Mouse (Mus musculus) lung, embryonic 15.5 days (tissue): ENCODE measurements around the gene Tbc1d2. TPM values are rescaled to one million over a fixed set of nuclear protein-coding genes. Genes with fewer than 3 reads are reported as not detected.

Source experiments
- ATAC-seq: fragments of 200-750 bp; cut with Nextera tagmentation; 2 replicates; pipeline ENCODE4 v1.8.0; 2017; ENCODE audit warnings: moderate number of reproducible peaks, borderline replicate concordance; ENCODE audit not compliant: low FRiP score, low TSS enrichment; ENCODE audit errors: extremely low read depth
- H3K27ac ChIP-seq: fragments of 300-500 bp; sonication (generic); 2 replicates; pipeline ENCODE4 v1.5.1; 2015; ENCODE audit warnings: moderate library complexity, mild to moderate bottlenecking, inconsistent platforms
- H3K27me3 ChIP-seq: fragments of 300-500 bp; sonication (generic); 2 replicates; pipeline ENCODE4 v1.6.1; 2015; ENCODE audit warnings: inconsistent platforms
- H3K36me3 ChIP-seq: fragments of 300-500 bp; sonication (generic); 2 replicates; pipeline ENCODE4 v1.6.1; 2015; ENCODE audit warnings: inconsistent platforms
- H3K4me1 ChIP-seq: fragments of 300-500 bp; sonication (generic); 2 replicates; pipeline ENCODE4 v1.6.1; 2015; ENCODE audit warnings: inconsistent platforms
- H3K4me2 ChIP-seq: fragments of 300-500 bp; sonication (generic); 2 replicates; pipeline ENCODE4 v1.6.1; 2015; ENCODE audit warnings: inconsistent platforms, mild to moderate bottlenecking, moderate library complexity
- H3K4me3 ChIP-seq: fragments of 300-500 bp; sonication (generic); 2 replicates; pipeline ENCODE4 v1.5.1; 2015; ENCODE audit warnings: mild to moderate bottlenecking, inconsistent platforms
- H3K9ac ChIP-seq: fragments of 300-500 bp; sonication (generic); 2 replicates; pipeline ENCODE4 v1.6.1; 2015; ENCODE audit warnings: inconsistent platforms
- H3K9me3 ChIP-seq: fragments of 300-500 bp; sonication (generic); 2 replicates; pipeline ENCODE4 v1.6.1; 2016; ENCODE audit warnings: inconsistent platforms
- WGBS: fragments of 180-500 bp; shearing (Covaris S2); methylation state at CpG from one replicate; pipeline ENCODE4 v1.1.7; 2015; 5-methylcytosine and 5-hydroxymethylcytosine counted together
- polyA plus RNA-seq: library from polyadenylated mRNA; unstranded; fragments of >200 nt; fragmentation: Nextera tagmentation; extraction: Ambion mirVana; gene quantifications from 2 replicates; pipeline ENCODE4 v1.2.1, GENCODE M21; 2015

Gene Tbc1d2
- polyA plus RNA-seq, 1 experiment from 2014 or later: 3.6 TPM

- WGBS: 63% methylated on average over 12 of the region's 12 CpGs
- Histone ChIP-seq H3K9me3 (no peaks in the 10 kb centered on the region), H3K9ac (no peak overlapping the region), H3K4me3 (no peak overlapping the region), H3K27ac (no peak overlapping the region), H3K4me1 (no peaks in the 10 kb centered on the region), H3K27me3 (no peaks in the 10 kb centered on the region), H3K36me3 (no peaks in the 10 kb centered on the region), H3K4me2 (no peak overlapping the region)
- no peak for ATAC-seq
Observed at GRCm38 (mm10) chr4:46574841-46575240, 75.2 kb downstream of the Tbc1d2 start.

- H3K9me3 ChIP-seq: no peaks in the 10 kb centered on the region
- no peak overlapping the region for H3K9ac ChIP-seq
- no peak overlapping the region for H3K27ac ChIP-seq
- no peaks in the 10 kb centered on the region for H3K27me3 ChIP-seq
- no peak overlapping the region for H3K4me2 ChIP-seq
- H3K4me3 ChIP-seq: no peak overlapping the region
- H3K36me3 ChIP-seq: no peaks in the 10 kb centered on the region
- no peaks in the 10 kb centered on the region for H3K4me1 ChIP-seq
- ATAC-seq: no peak
- 35% methylated on average over 9 of the region's 9 CpGs for WGBS
Observed at GRCm38 (mm10) chr4:46574024-46574753, 75.8 kb downstream of the Tbc1d2 start.

GRCm38 (mm10) chr4:46572616-46573015 lies 77.4 kb downstream of the Tbc1d2 start:
- 72% methylated on average over 4 of the region's 4 CpGs for WGBS

GRCm38 (mm10) chr4:46571744-46572143 lies 78.3 kb downstream of the Tbc1d2 start:
- 88% methylated on average over 9 of the region's 9 CpGs for WGBS
- no peak overlapping the region for H3K27ac ChIP-seq
- no peak overlapping the region for H3K4me2 ChIP-seq
- H3K4me3 ChIP-seq: no peak overlapping the region
- no peaks in the 10 kb centered on the region for H3K27me3 ChIP-seq
- no peaks in the 10 kb centered on the region for H3K4me1 ChIP-seq
- no peaks in the 10 kb centered on the region for H3K36me3 ChIP-seq
- H3K9ac ChIP-seq: no peak overlapping the region
- ATAC-seq: no peak
- no peaks in the 10 kb centered on the region for H3K9me3 ChIP-seq

More at GRCm38 (mm10) chr4:46572616-46573015, 77.4 kb downstream of the Tbc1d2 start:
- no peak overlapping the region for H3K4me2 ChIP-seq
- no peaks in the 10 kb centered on the region for H3K36me3 ChIP-seq
- no peaks in the 10 kb centered on the region for H3K4me1 ChIP-seq
- no peak for ATAC-seq
- H3K27ac ChIP-seq: no peak overlapping the region
- no peaks in the 10 kb centered on the region for H3K9me3 ChIP-seq
- H3K9ac ChIP-seq: no peak overlapping the region
- H3K4me3 ChIP-seq: no peak overlapping the region
- H3K27me3 ChIP-seq: no peaks in the 10 kb centered on the region

- Histone ChIP-seq H3K4me2 (no peak overlapping the region), H3K4me1 (no peaks in the 10 kb centered on the region), H3K4me3 (no peak overlapping the region), H3K9ac (no peak overlapping the region), H3K9me3 (no peaks in the 10 kb centered on the region), H3K27me3 (no peaks in the 10 kb centered on the region), H3K27ac (no peak overlapping the region), H3K36me3 (no peaks in the 10 kb centered on the region)
- no peak for ATAC-seq
- 47% methylated on average over 5 of the region's 5 CpGs for WGBS
Observed at GRCm38 (mm10) chr4:46569671-46570070, 80.3 kb downstream of the Tbc1d2 start.

GRCm38 (mm10) chr4:46568169-46568568 lies 81.8 kb downstream of the Tbc1d2 start:
- no peaks in the 10 kb centered on the region for H3K36me3 ChIP-seq
- H3K4me2 ChIP-seq: no peak overlapping the region
- H3K4me3 ChIP-seq: no peak overlapping the region
- H3K4me1 ChIP-seq: no peaks in the 10 kb centered on the region
- no peak overlapping the region for H3K27ac ChIP-seq
- no peak overlapping the region for H3K9ac ChIP-seq
- no peak for ATAC-seq
- H3K27me3 ChIP-seq: no peaks in the 10 kb centered on the region
- H3K9me3 ChIP-seq: no peaks in the 10 kb centered on the region
- 84% methylated on average over 8 of the region's 8 CpGs for whole genome bisulfite sequencing

GRCm38 (mm10) chr4:46566931-46567671 lies 82.9 kb downstream of the Tbc1d2 start:
- Histone ChIP-seq H3K4me3 (no peak overlapping the region), H3K9ac (no peak overlapping the region), H3K4me1 (no peaks in the 10 kb centered on the region), H3K4me2 (no peak overlapping the region), H3K27ac (no peak overlapping the region), H3K9me3 (no peaks in the 10 kb centered on the region), H3K27me3 (no peaks in the 10 kb centered on the region), H3K36me3 (no peaks in the 10 kb centered on the region)
- ATAC-seq: no peak
- 75% methylated on average over 8 of the region's 8 CpGs for WGBS

- H3K9ac ChIP-seq: no peak overlapping the region
- WGBS: 87% methylated on average over 4 of the region's 4 CpGs
- no peaks in the 10 kb centered on the region for H3K4me1 ChIP-seq
- no peak overlapping the region for H3K27ac ChIP-seq
- no peaks in the 10 kb centered on the region for H3K27me3 ChIP-seq
- H3K9me3 ChIP-seq: no peaks in the 10 kb centered on the region
- H3K4me3 ChIP-seq: no peak overlapping the region
- H3K4me2 ChIP-seq: no peak overlapping the region
- no peak for ATAC-seq
- H3K36me3 ChIP-seq: no peaks in the 10 kb centered on the region
Observed at GRCm38 (mm10) chr4:46565393-46565955, 84.5 kb downstream of the Tbc1d2 start.

GRCm38 (mm10) chr4:46564247-46564646 lies 85.8 kb downstream of the Tbc1d2 start:
- no peak for ATAC-seq
- H3K27ac ChIP-seq: no peak overlapping the region
- WGBS: 85% methylated on average over 4 of the region's 4 CpGs

GRCm38 (mm10) chr4:46563847-46564246 lies 86.2 kb downstream of the Tbc1d2 start:
- H3K27me3 ChIP-seq: no peaks in the 10 kb centered on the region
- no peaks in the 10 kb centered on the region for H3K36me3 ChIP-seq
- 64% methylated on average over 10 of the region's 10 CpGs for WGBS
- H3K4me3 ChIP-seq: no peak overlapping the region
- H3K9me3 ChIP-seq: no peaks in the 10 kb centered on the region
- 0 out of 2 replicates have a peak, but pooled peaks have one; percentile 39 for ATAC-seq
- H3K4me2 ChIP-seq: no peak overlapping the region
- H3K27ac ChIP-seq: no peak overlapping the region
- H3K4me1 ChIP-seq: no peaks in the 10 kb centered on the region
- no peak overlapping the region for H3K9ac ChIP-seq

More at GRCm38 (mm10) chr4:46564247-46564646, 85.8 kb downstream of the Tbc1d2 start:
- Histone ChIP-seq H3K4me2 (no peak overlapping the region), H3K27me3 (no peaks in the 10 kb centered on the region), H3K36me3 (no peaks in the 10 kb centered on the region), H3K9me3 (no peaks in the 10 kb centered on the region), H3K4me1 (no peaks in the 10 kb centered on the region), H3K4me3 (no peak overlapping the region), H3K9ac (no peak overlapping the region)

GRCm38 (mm10) chr4:46562841-46563240 lies 87.2 kb downstream of the Tbc1d2 start:
- H3K4me2 ChIP-seq: no peak overlapping the region
- H3K4me3 ChIP-seq: no peak overlapping the region
- ATAC-seq: no peak
- H3K9me3 ChIP-seq: no peaks in the 10 kb centered on the region
- no peaks in the 10 kb centered on the region for H3K27me3 ChIP-seq
- H3K9ac ChIP-seq: no peak overlapping the region
- WGBS: 94% methylated on average over 14 of the region's 14 CpGs
- no peak overlapping the region for H3K27ac ChIP-seq
- no peaks in the 10 kb centered on the region for H3K4me1 ChIP-seq
- H3K36me3 ChIP-seq: no peaks in the 10 kb centered on the region

GRCm38 (mm10) chr4:46562037-46562436 lies 88.0 kb downstream of the Tbc1d2 start:
- Histone ChIP-seq H3K27ac (no peak overlapping the region), H3K27me3 (no peaks in the 10 kb centered on the region), H3K4me2 (no peak overlapping the region), H3K9ac (no peak overlapping the region), H3K4me1 (no peaks in the 10 kb centered on the region), H3K9me3 (no peaks in the 10 kb centered on the region), H3K36me3 (no peaks in the 10 kb centered on the region), H3K4me3 (no peak overlapping the region)
- WGBS: 63% methylated on average over 5 of the region's 5 CpGs
- no peak for ATAC-seq
